Mouse (Mus musculus): Measurements from ENCODE around the gene Spaar. TPM values are rescaled to one million over a fixed set of nuclear protein-coding genes. Genes with fewer than 3 reads are reported as not detected.

Gene Spaar
- total and polyA plus RNA-seq, 3 experiments: not detected

- Histone ChIP-seq H3K36me3 (ENCODE audit: control insufficient read depth in 1 of 2, insufficient read depth in 2 of 2, low read length in 2 of 2) (no peaks in the 10 kb centered on the region), H3K4me3 (ENCODE audit: control insufficient read depth in 1 of 2, insufficient read depth in 1 of 2, low read depth in 2 of 2, low read length in 2 of 2) (no peak within 1 kb of the TSS), H3K27me3 (ENCODE audit: control insufficient read depth in 1 of 2, insufficient read depth in 2 of 2, low read length in 2 of 2) (peaks cover 24 to 29% of the 10 kb centered on the region in 2 experiments), H3K79me2 (ENCODE audit: control insufficient read depth, insufficient read depth, low read length, poor library complexity) (no peaks in the 10 kb centered on the region), H3K4me1 (ENCODE audit: control insufficient read depth in 1 of 2, insufficient read depth in 2 of 2, low read length in 2 of 2) (no peaks in the 10 kb centered on the region), H3K9ac (ENCODE audit: control insufficient read depth, low read depth, low read length, poor library complexity, severe bottlenecking) (no peak within 1 kb of the TSS), H3K27ac (ENCODE audit: control insufficient read depth, low read depth, low read length) (no peak within 1 kb of the TSS), H3K9me3 (replicated peaks; ENCODE audit: insufficient read depth, low read length) (no peaks in the 10 kb centered on the region)
- TF ChIP-seq MYC (IDR thresholded peaks at IDR 0.05; ENCODE audit: low read depth, low read length): no peak
- TF ChIP-seq POLR2A (IDR thresholded peaks at IDR 0.05; ENCODE audit: control insufficient read depth in 1 of 2, insufficient read depth in 1 of 2, low read depth in 1 of 2, low read length in 2 of 2, poor library complexity in 1 of 2): no peak
- TF ChIP-seq SMC3 (IDR thresholded peaks at IDR 0.05; ENCODE audit: low read depth, low read length): no peak
- no peak for TF ChIP-seq GATA1 (IDR thresholded peaks at IDR 0.05; ENCODE audit: low read depth, low read length)
- TF ChIP-seq MAX (IDR thresholded peaks at IDR 0.05; ENCODE audit: low read length): no peak
- TF ChIP-seq MAFK (IDR thresholded peaks at IDR 0.05; ENCODE audit: borderline replicate concordance, low read depth, low read length): no peak
- DNase-seq (ENCODE audit: low read depth, low spot score): no peak
Measured at GRCm38 (mm10) chr4:43709869-43710268, 20.0 kb upstream of the Spaar start, which contains the start of gene Olfr71. Olfr71 (minus strand) TSS chr4:43710255.

GRCm38 (mm10) chr4:43711821-43712220, 18.0 kb upstream of the Spaar start:
- no peak overlapping the region for H3K9ac ChIP-seq (ENCODE audit: control insufficient read depth, low read depth, low read length, poor library complexity, severe bottlenecking)
- H3K27me3 ChIP-seq (ENCODE audit: control insufficient read depth in 1 of 2, insufficient read depth in 2 of 2, low read length in 2 of 2): peaks cover 24 to 25% of the 10 kb centered on the region in 2 experiments
- H3K4me3 ChIP-seq (ENCODE audit: control insufficient read depth in 1 of 2, insufficient read depth in 1 of 2, low read depth in 2 of 2, low read length in 2 of 2): no peak overlapping the region
- no peaks in the 10 kb centered on the region for H3K4me1 ChIP-seq (ENCODE audit: control insufficient read depth in 1 of 2, insufficient read depth in 2 of 2, low read length in 2 of 2)
- no peak overlapping the region for H3K27ac ChIP-seq (ENCODE audit: control insufficient read depth, low read depth, low read length)
- no peaks in the 10 kb centered on the region for H3K79me2 ChIP-seq (ENCODE audit: control insufficient read depth, insufficient read depth, low read length, poor library complexity)
- peak; percentile 64 for DNase-seq (ENCODE audit: low read depth, low spot score)
- TF ChIP-seq MAFK (IDR thresholded peaks at IDR 0.05; ENCODE audit: borderline replicate concordance, low read depth, low read length) (no peak), ETS1 (IDR thresholded peaks at IDR 0.05; ENCODE audit: low read depth, low read length) (no peak), USF1 (IDR thresholded peaks at IDR 0.05; ENCODE audit: low read depth, low read length) (peak; percentile 7; the same call in 1 of the 2 replicates), RAD21 (IDR thresholded peaks at IDR 0.05; ENCODE audit: low read depth, low read length) (peak; percentile 86), CTCF (IDR thresholded peaks at IDR 0.05 in 2 of 3, conservative IDR thresholded peaks at IDR 0.05 in 1 of 3; ENCODE audit: control insufficient read depth in 1 of 3, insufficient read depth in 1 of 3, low read depth in 2 of 3, low read length in 3 of 3, poor library complexity in 1 of 3, severe bottlenecking in 1 of 3) (peak; percentile 81 to 96 (median 94)), BHLHE40 (IDR thresholded peaks at IDR 0.05; ENCODE audit: borderline replicate concordance, low read depth, low read length) (peak; percentile 22; the same call in 1 of the 2 replicates), ZMIZ1 (IDR thresholded peaks at IDR 0.05; ENCODE audit: low read depth, low read length) (no peak), MAX (IDR thresholded peaks at IDR 0.05; ENCODE audit: low read length) (no peak), CHD1 (IDR thresholded peaks at IDR 0.05; ENCODE audit: low read depth, low read length) (no peak), KAT2A (conservative IDR thresholded peaks at IDR 0.05; ENCODE audit: low read depth, low read length) (no peak), HCFC1 (IDR thresholded peaks at IDR 0.05; ENCODE audit: low read depth, low read length) (no peak), MEF2A (IDR thresholded peaks at IDR 0.05; ENCODE audit: extremely low read depth, insufficient replicate concordance, low read depth, low read length, poor library complexity, severe bottlenecking) (no peak), CHD2 (IDR thresholded peaks at IDR 0.05; ENCODE audit: low read length) (no peak), POLR2AphosphoS5 (IDR thresholded peaks at IDR 0.05; ENCODE audit: borderline replicate concordance, low read depth, low read length) (no peak), ELF1 (IDR thresholded peaks at IDR 0.05; ENCODE audit: low read depth, low read length) (no peak), SIN3A (IDR thresholded peaks at IDR 0.05; ENCODE audit: low read length) (0 out of 2 replicates have a peak, but pooled peaks have one; percentile 25), ZNF384 (IDR thresholded peaks at IDR 0.05; ENCODE audit: low read depth, low read length) (no peak), TBP (IDR thresholded peaks at IDR 0.05; ENCODE audit: low read depth, low read length) (no peak), POLR2A (IDR thresholded peaks at IDR 0.05; ENCODE audit: control insufficient read depth in 1 of 2, insufficient read depth in 1 of 2, low read depth in 1 of 2, low read length in 2 of 2, poor library complexity in 1 of 2) (no peak), NRF1 (IDR thresholded peaks at IDR 0.05; ENCODE audit: insufficient read depth, low read depth, low read length, poor library complexity, severe bottlenecking) (no peak), ZC3H11A (IDR thresholded peaks at IDR 0.05; ENCODE audit: low read depth, low read length) (peak; percentile 96), GABPA (IDR thresholded peaks at IDR 0.05; ENCODE audit: low read depth, low read length) (no peak), SMC3 (IDR thresholded peaks at IDR 0.05; ENCODE audit: low read depth, low read length) (peak; percentile 99), JUND (IDR thresholded peaks at IDR 0.05; ENCODE audit: low read depth, low read length) (no peak)
- H3K36me3 ChIP-seq (ENCODE audit: control insufficient read depth in 1 of 2, insufficient read depth in 2 of 2, low read length in 2 of 2): no peaks in the 10 kb centered on the region
- no peaks in the 10 kb centered on the region for H3K9me3 ChIP-seq (replicated peaks; ENCODE audit: insufficient read depth, low read length)
